Comparison of ENCODE assay signal across 9 mouse cellular contexts in the genomic region with DNA sequence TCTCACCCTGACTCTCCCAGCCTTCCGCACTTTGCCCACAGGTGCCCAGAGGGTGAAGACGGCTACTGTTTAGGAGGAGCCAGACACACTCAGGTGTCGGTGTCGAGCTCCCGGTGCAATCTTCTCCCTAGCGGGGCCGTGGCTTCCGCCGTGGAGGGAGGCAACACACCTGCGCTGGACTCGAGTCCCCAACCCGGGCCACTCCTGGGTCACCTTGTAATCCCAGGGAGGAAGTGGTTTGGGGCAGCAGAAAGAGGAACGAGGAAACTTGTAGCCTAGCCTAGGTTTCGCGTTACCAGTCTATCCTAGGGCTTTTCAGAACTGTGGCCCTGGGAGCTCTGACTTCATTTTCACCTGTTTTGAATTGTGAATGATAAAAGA. TPM values are rescaled to one million over a fixed set of nuclear protein-coding genes. Genes with fewer than 3 reads are reported as not detected.
DNase-seq lines count a peak whose midpoint lies in the region; ATAC-seq and TF ChIP-seq lines count a peak whose summit lies in the region.
"Had no signal": no experiment of that assay in that cellular context is flagged by ENCODE, and none has a peak within 500 bp of the region (broad histone marks: within the 10 kb centered on the region; RNA-seq: fewer than 3 reads in every experiment).

No protein-coding gene starts in this region.

- DNase-seq in heart, adult 8-10 months (ENCODE audit: low spot score) = no peak
- DNase-seq in G1E (ENCODE audit: low spot score) = peak; percentile 69
- DNase-seq in frontal cortex, adult 2 months (ENCODE audit: extremely low spot score in 1 of 2, low spot score in 1 of 2) = no peak
- no peak for DNase-seq in layer of hippocampus, postnatal 14 days (ENCODE audit: low spot score in 2 of 2)

- ATAC-seq in heart, embryonic 11.5 days (replicated peaks; ENCODE audit: insufficient number of reproducible peaks, low FRiP score, low TSS enrichment) = peak; percentile 17; the same call in 1 of the 2 replicates
- ATAC-seq in G1E (ENCODE audit: extremely low read depth, insufficient number of reproducible peaks, low FRiP score, poor library complexity, severe bottlenecking) = no peak; the same call in none of the 2 replicates
- peak; percentile 28 to 49 for ATAC-seq in hematopoietic stem cell, adult 5-6 weeks (replicated peaks in 1 of 2; ENCODE audit: insufficient read depth in 1 of 2, low FRiP score in 2 of 2, low TSS enrichment in 1 of 2, low read depth in 1 of 2, poor library complexity in 2 of 2, severe bottlenecking in 2 of 2)
- ATAC-seq in liver, embryonic 15.5 days (ENCODE audit: insufficient read depth) = no peak; the same call in 1 of the 2 replicates
- ATAC-seq in neural tube, embryonic 14.5 days (ENCODE audit: low read depth) = no peak; the same call in 1 of the 2 replicates

- TF ChIP-seq CTCF in G1E (IDR thresholded peaks at IDR 0.05; ENCODE audit: low read depth, low read length) = no peak

- H3K4me2 ChIP-seq in heart, embryonic 11.5 days = peak overlapping the region; percentile 81
- peak overlapping the region; percentile 81 for H3K4me2 ChIP-seq in liver, embryonic 15.5 days
- peak overlapping the region; percentile 86 for H3K4me2 ChIP-seq in neural tube, embryonic 14.5 days (ENCODE audit: low read depth, low read length)

- H3K9me3 ChIP-seq in heart, embryonic 11.5 days (replicated peaks; ENCODE audit: control insufficient read depth, low read length) = no peaks in the 10 kb centered on the region
- no peaks in the 10 kb centered on the region for H3K9me3 ChIP-seq in G1E (replicated peaks)
- no peaks in the 10 kb centered on the region for H3K9me3 ChIP-seq in liver, embryonic 15.5 days (replicated peaks)
- no peaks in the 10 kb centered on the region for H3K9me3 ChIP-seq in neural tube, embryonic 14.5 days (ENCODE audit: control insufficient read depth, low read length)

- H3K4me1 ChIP-seq in heart, embryonic 11.5 days (ENCODE audit: control insufficient read depth, insufficient read depth, low read length) = no peaks in the 10 kb centered on the region
- H3K4me1 ChIP-seq in G1E (ENCODE audit: insufficient read depth, low read depth, low read length) = peaks cover 43% of the 10 kb centered on the region
- peaks cover 27% of the 10 kb centered on the region; the same call in 1 of the 2 replicates for H3K4me1 ChIP-seq in liver, embryonic 15.5 days (replicated peaks)
- no peaks in the 10 kb centered on the region for H3K4me1 ChIP-seq in neural tube, embryonic 14.5 days (ENCODE audit: control insufficient read depth, insufficient read depth, low read length)

- H3K27me3 ChIP-seq in heart, embryonic 11.5 days (ENCODE audit: control insufficient read depth, insufficient read depth, low read length) = peaks cover 17% of the 10 kb centered on the region
- H3K27me3 ChIP-seq in G1E (ENCODE audit: insufficient read depth, low read length) = peaks cover 42% of the 10 kb centered on the region
- peaks cover 48% of the 10 kb centered on the region for H3K27me3 ChIP-seq in liver, embryonic 15.5 days
- H3K27me3 ChIP-seq in neural tube, embryonic 14.5 days (ENCODE audit: control insufficient read depth, insufficient read depth, low read length) = peaks cover 12% of the 10 kb centered on the region; the same call in 1 of the 2 replicates

- H3K36me3 ChIP-seq in heart, embryonic 11.5 days (ENCODE audit: control insufficient read depth, insufficient read depth, low read length) = no peaks in the 10 kb centered on the region
- H3K36me3 ChIP-seq in G1E (replicated peaks) = peaks cover 5% of the 10 kb centered on the region
- H3K36me3 ChIP-seq in liver, embryonic 15.5 days (replicated peaks) = no peaks in the 10 kb centered on the region
- no peaks in the 10 kb centered on the region for H3K36me3 ChIP-seq in neural tube, embryonic 14.5 days (ENCODE audit: control insufficient read depth, insufficient read depth, low read length)

- peak overlapping the region; percentile 62 for H3K9ac ChIP-seq in heart, embryonic 11.5 days (ENCODE audit: low read depth, low read length)
- peak overlapping the region; percentile 54; the same call in 1 of the 2 replicates for H3K9ac ChIP-seq in liver, embryonic 15.5 days
- peak overlapping the region; percentile 17; the same call in 1 of the 2 replicates for H3K9ac ChIP-seq in neural tube, embryonic 14.5 days (replicated peaks; ENCODE audit: low read depth, low read length)

- 2% methylated on average over 15 of the region's 15 CpGs for WGBS in heart, embryonic 11.5 days (ENCODE audit: insufficient replicate concordance)
- 1% methylated on average over 15 of the region's 15 CpGs for WGBS in liver, embryonic 15.5 days (ENCODE audit: insufficient replicate concordance)
- WGBS in neural tube, embryonic 14.5 days = 2% methylated on average over 15 of the region's 15 CpGs

- H3K27ac ChIP-seq in heart, embryonic 11.5 days (ENCODE audit: low read depth, low read length) = no peak overlapping the region
- H3K27ac ChIP-seq in liver, embryonic 15.5 days (replicated peaks) = no peak overlapping the region
- H3K27ac ChIP-seq in neural tube, embryonic 14.5 days (ENCODE audit: low read depth, low read length) = no peak overlapping the region

- H3K4me3 ChIP-seq in heart, embryonic 11.5 days (ENCODE audit: low read depth, low read length) = peak overlapping the region; percentile 56
- peak overlapping the region; percentile 76 for H3K4me3 ChIP-seq in G1E (ENCODE audit: low read depth, low read length)
- H3K4me3 ChIP-seq in liver, embryonic 15.5 days (replicated peaks) = peak overlapping the region; percentile 60
- peak overlapping the region; percentile 36 for H3K4me3 ChIP-seq in neural tube, embryonic 14.5 days (ENCODE audit: low read depth, low read length)

RNA-seq across cellular contexts. Expression of a gene that starts 0.5 kb away (rescaled TPM):
- polyA plus RNA-seq in heart, embryonic 11.5 days (2014; fragmentation: Nextera tagmentation; extraction: Ambion mirVana) = 7.4 and 10.4 TPM in 2 replicates
- 1 to 10 TPM; 2.4 to 4.9 (median 2.7) TPM for total RNA-seq in heart, adult 8-10 months (2022)
- total RNA-seq in G1E (2014; fragmentation: Nextera tagmentation) (47.9 and 57.9 TPM in 2 replicates), G1E (2017) (104 and 190 TPM in 2 replicates)
- 117 and 173 TPM in 2 replicates for polyA plus RNA-seq in G1E (2012)
- 186 and 621 TPM in 2 replicates for total RNA-seq in hematopoietic stem cell, adult 5-6 weeks (2017)
- 17.8 and 18.2 TPM in 2 replicates for polyA plus RNA-seq in liver, embryonic 15.5 days (2015; fragmentation: Nextera tagmentation; extraction: Ambion mirVana)
- 1.6 and 5.6 TPM in 2 replicates for polyA plus RNA-seq in neural tube, embryonic 14.5 days (2014; fragmentation: Nextera tagmentation; extraction: Ambion mirVana)
- polyA plus RNA-seq in frontal cortex, adult 2 months (2012; rRNA removed) = 8.6 and 9.8 TPM in 2 replicates
- 1 to 10 TPM; 3.4 to 5.2 TPM for total RNA-seq in layer of hippocampus, postnatal 14 days (2021)

RNA-seq across cellular contexts. Expression of a gene that starts 20.4 kb away (rescaled TPM):
- polyA plus RNA-seq in heart, embryonic 11.5 days (2014; fragmentation: Nextera tagmentation; extraction: Ambion mirVana) = 73.0 and 80.8 TPM in 2 replicates
- 10 to 100 TPM; 28.0 to 31.5 (median 30.4) TPM for total RNA-seq in heart, adult 8-10 months (2022)
- total RNA-seq in G1E (2014; fragmentation: Nextera tagmentation) (121 and 129 TPM in 2 replicates), G1E (2017) (35.5 and 36.5 TPM in 2 replicates)
- polyA plus RNA-seq in G1E (2012) = 50.4 and 71.2 TPM in 2 replicates
- total RNA-seq in hematopoietic stem cell, adult 5-6 weeks (2017) = 23.6 and 36.7 TPM in 2 replicates
- polyA plus RNA-seq in liver, embryonic 15.5 days (2015; fragmentation: Nextera tagmentation; extraction: Ambion mirVana) = 52.0 and 53.2 TPM in 2 replicates
- 50.9 and 60.2 TPM in 2 replicates for polyA plus RNA-seq in neural tube, embryonic 14.5 days (2014; fragmentation: Nextera tagmentation; extraction: Ambion mirVana)
- polyA plus RNA-seq in frontal cortex, adult 2 months (2012; rRNA removed) = 23.0 and 26.8 TPM in 2 replicates
- 10 to 100 TPM; 25.0 to 28.5 TPM for total RNA-seq in layer of hippocampus, postnatal 14 days (2021)

RNA-seq across cellular contexts. Expression of a gene that starts 20.6 kb away (rescaled TPM):
- polyA plus RNA-seq in heart, embryonic 11.5 days (2014; fragmentation: Nextera tagmentation; extraction: Ambion mirVana) = 49.0 and 49.8 TPM in 2 replicates
- 10 to 100 TPM; 12.6 to 15.3 (median 14.8) TPM for total RNA-seq in heart, adult 8-10 months (2022)
- 97.1 and 135 TPM in 2 replicates for total RNA-seq in G1E (2014; fragmentation: Nextera tagmentation)
- 146 TPM in 2 replicates for total RNA-seq in G1E (2017)
- polyA plus RNA-seq in G1E (2012) = 60.5 and 74.6 TPM in 2 replicates
- 49.9 and 52.8 TPM in 2 replicates for total RNA-seq in hematopoietic stem cell, adult 5-6 weeks (2017)
- 22.2 and 25.0 TPM in 2 replicates for polyA plus RNA-seq in liver, embryonic 15.5 days (2015; fragmentation: Nextera tagmentation; extraction: Ambion mirVana)
- polyA plus RNA-seq in neural tube, embryonic 14.5 days (2014; fragmentation: Nextera tagmentation; extraction: Ambion mirVana) = 64.4 and 65.2 TPM in 2 replicates
- 35.7 and 36.4 TPM in 2 replicates for polyA plus RNA-seq in frontal cortex, adult 2 months (2012; rRNA removed)
- 10 to 100 TPM; 19.7 to 19.9 TPM for total RNA-seq in layer of hippocampus, postnatal 14 days (2021)

RNA-seq across cellular contexts. Expression of a gene that starts 38.2 kb away (rescaled TPM):
- polyA plus RNA-seq in heart, embryonic 11.5 days (2014; fragmentation: Nextera tagmentation; extraction: Ambion mirVana) = not detected in 2 replicates
- total RNA-seq in heart, adult 8-10 months (2022) = under 1 TPM in 1 of 4 experiments, not detected in 3; 0.22 TPM
- total RNA-seq in G1E (2014; fragmentation: Nextera tagmentation) (not detected in 2 replicates), G1E (2017) (0.22 TPM in 1 of 2 replicates, not detected in the other)
- polyA plus RNA-seq in G1E (2012) = not detected in 2 replicates
- total RNA-seq in hematopoietic stem cell, adult 5-6 weeks (2017) = 0.40 TPM in 1 of 2 replicates, not detected in the other
- polyA plus RNA-seq in liver, embryonic 15.5 days (2015; fragmentation: Nextera tagmentation; extraction: Ambion mirVana) = not detected in 2 replicates
- not detected in 2 replicates for polyA plus RNA-seq in neural tube, embryonic 14.5 days (2014; fragmentation: Nextera tagmentation; extraction: Ambion mirVana)
- not detected in 2 replicates for polyA plus RNA-seq in frontal cortex, adult 2 months (2012; rRNA removed)
- not detected for total RNA-seq in layer of hippocampus, postnatal 14 days (2021)
- polyA plus RNA-seq: Patski had no signal

Comparison
In these comparisons a context has a peak if more than half of its experiments do, and no peak if none do; other contexts are left out.
1. ATAC-seq: peak in heart, embryonic 11.5 days (single experiment) and hematopoietic stem cell, adult 5-6 weeks (2 of 2); none in G1E (single experiment), liver, embryonic 15.5 days (single experiment) and neural tube, embryonic 14.5 days (single experiment).
2. Peak in every context shown above with its lines, with median percentiles within 50 percentile points of each other: H3K4me2 ChIP-seq, H3K4me3 ChIP-seq and H3K9ac ChIP-seq.